Mouse (Mus musculus): ENCODE results near the gene Cry2.

The Cry2 gene

DNA sequence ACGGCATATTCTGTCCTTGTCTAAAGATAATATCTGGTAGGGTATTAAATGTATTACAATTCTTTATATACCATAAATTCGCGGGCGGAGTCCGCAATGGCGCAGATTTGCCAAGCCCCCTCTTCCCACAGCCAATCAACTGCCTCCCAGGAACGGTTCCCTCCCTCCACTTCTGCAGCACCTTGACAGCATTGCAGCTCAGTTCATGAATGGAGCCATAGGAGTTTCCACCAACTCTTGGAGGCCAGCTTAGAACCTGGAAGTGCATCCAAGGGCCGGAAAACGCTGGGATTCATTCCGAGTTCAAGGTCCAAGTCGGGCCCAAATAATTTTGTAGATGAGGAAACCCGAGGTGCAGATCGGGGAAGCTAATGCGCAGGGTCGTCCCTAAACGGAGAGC is 59.3 kb downstream of the Cry2 start, which contains the start of the genes Pex16 and Large2:
Gene Pex16 (plus strand): TSS at position 163 of the 400 bp plus-strand sequence.
Gene Large2 (minus strand): TSS at position 356 of the 400 bp plus-strand sequence.
- in situ Hi-C loops (cut with MboI, MseI), result loop anchor here (5.0 to 10.0 kb wide), 2 partner anchors 58 to 60 kb away; partner anchors contain the start of gene Cry2 (in 2 of the 2)

DNA sequence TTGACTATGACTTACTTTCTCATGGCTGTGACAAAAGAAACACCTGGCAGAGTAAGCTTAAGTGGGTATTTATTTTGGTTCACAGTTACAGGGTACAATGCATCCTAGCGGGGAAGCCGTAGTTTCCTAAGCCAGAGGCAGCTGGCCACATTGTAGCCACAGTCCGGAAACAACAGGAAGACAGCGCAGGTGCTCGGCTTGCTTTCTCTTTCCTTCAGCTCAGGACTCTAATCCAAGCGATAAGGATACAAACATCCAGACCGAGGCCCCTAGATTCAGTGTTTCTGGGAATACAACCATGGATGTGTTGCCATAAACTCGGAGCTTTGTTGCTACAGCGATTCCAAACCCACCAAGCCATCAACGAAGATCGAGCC is 60.4 kb downstream of the Cry2 start:
- in situ Hi-C loops (cut with MboI, MseI), result loop anchor here (5.0 to 10.0 kb wide), 2 partner anchors 59 to 61 kb away; partner anchors contain the start of gene Cry2 (in 2 of the 2)

DNA sequence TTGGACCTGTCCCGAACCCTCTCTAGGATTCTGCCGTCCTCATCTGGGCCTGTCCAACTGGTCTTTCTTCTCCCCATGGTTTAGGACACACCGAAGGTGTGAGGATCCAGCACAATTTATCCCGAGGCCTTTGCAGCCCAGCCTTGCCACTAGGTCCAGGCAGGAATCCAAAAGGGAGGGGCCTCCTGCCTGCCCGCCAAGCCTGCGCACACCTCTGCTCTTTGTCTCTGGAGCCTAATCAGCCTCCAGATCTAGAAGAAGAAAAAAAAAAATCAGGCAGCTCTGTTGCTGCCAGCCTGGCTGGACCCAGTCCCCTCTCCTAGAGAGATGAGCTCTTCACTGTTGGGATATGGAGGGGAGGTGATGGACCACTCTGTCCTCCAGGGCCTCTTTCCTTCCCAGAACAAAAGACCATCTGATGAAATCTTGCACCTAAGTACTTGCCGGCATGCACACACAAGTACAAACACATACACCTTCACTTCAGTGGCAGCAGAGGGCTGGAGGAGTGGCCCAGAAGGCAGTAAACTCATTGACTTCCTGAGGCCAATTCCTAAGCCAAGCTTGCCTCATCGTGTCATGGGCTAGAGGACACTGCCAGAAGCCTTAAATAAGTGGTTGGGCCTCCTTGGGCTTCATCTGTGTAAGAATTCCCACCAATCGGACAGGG is 60.9 kb downstream of the Cry2 start:
- in situ Hi-C loops (cut with MboI, MseI), result loop anchor here (5.0 to 10.0 kb wide), 2 partner anchors 59 to 62 kb away; partner anchors contain the start of gene Cry2 (in 2 of the 2)

DNA sequence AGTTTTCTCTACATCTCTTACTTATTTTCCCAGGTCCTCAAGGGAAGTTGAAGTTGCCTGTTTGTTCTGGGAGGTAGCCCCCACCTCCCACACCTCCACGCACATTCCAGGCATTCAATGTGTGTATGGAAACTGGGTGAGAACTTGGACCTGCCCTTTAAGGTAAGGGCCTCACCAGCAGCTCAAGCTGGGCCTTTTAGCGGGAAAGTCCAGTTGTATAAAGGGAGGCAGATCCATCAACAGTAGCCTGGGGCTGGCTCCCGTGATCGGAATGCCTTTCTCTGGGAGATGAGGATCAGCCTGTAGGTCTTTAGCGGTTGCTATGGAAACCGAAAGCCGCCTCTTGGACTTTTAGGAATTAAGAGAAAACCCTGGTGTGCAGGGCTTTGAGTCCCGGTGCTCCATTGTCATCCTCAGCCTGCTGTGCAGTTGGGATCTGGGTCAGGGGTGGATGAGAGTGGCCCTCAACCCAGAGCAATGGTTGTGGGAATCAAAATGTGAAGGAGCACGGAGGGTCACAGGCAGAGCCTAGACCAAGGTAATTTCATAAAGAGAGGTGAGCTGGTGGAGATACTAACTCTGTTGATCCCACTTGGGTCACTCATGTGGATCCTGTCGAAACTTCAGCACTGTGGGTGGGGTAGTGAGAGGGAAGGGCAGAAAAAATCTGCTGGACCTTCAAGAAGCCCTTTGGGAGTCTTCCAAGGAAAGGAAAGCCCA is 61.7 kb downstream of the Cry2 start:
- in situ Hi-C loops (cut with MboI, MseI), result loop anchor here (5.0 to 10.0 kb wide), 2 partner anchors 60 to 63 kb away; partner anchors contain the start of gene Cry2 (in 2 of the 2)

- in situ Hi-C loops (cut with MboI, MseI), result loop anchor here (5.0 to 10.0 kb wide), 2 partner anchors 61 to 64 kb away; partner anchors contain the start of gene Cry2 (in 2 of the 2)
Observed at GRCm38 (mm10) chr2:92370821-92371805, 62.7 kb downstream of the Cry2 start.

GRCm38 (mm10) chr2:92370375-92370774 is 63.5 kb downstream of the Cry2 start:
- in situ Hi-C loops (cut with MboI, MseI), result loop anchor here (5.0 to 10.0 kb wide), 2 partner anchors 62 to 64 kb away; partner anchors contain the start of gene Cry2 (in 2 of the 2)

- in situ Hi-C loops (cut with MboI, MseI), result no loop called here
Observed at GRCm38 (mm10) chr2:92367383-92368029, 66.3 kb downstream of the Cry2 start.

- in situ Hi-C loops (cut with MboI, MseI), result no loop called here
Observed at GRCm38 (mm10) chr2:92365568-92365967, 68.3 kb downstream of the Cry2 start.

DNA sequence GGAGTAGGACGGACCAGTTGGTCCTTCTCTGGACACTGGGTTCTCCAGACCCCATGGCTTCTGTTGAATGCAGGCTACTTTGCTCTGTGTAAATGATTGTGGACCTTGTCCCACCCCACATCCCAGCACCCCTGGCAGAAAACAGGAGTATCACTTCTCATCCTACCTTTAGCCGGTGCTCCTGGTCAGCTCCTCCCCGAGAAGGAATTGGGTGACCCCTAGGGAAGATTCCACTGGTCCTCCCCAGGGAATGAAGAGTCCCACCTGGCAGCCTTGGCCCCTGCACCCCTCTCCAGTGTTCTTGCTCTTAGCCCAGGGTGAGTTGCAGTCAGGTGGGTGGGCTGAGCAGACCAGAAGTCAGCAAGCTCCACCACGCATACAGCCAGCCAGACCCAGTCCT is 69.8 kb downstream of the Cry2 start:
- in situ Hi-C loops (cut with MboI, MseI), result no loop called here

GRCm38 (mm10) chr2:92362571-92363228 is 71.1 kb downstream of the Cry2 start:
- in situ Hi-C loops (cut with MboI, MseI), result no loop called here

DNA sequence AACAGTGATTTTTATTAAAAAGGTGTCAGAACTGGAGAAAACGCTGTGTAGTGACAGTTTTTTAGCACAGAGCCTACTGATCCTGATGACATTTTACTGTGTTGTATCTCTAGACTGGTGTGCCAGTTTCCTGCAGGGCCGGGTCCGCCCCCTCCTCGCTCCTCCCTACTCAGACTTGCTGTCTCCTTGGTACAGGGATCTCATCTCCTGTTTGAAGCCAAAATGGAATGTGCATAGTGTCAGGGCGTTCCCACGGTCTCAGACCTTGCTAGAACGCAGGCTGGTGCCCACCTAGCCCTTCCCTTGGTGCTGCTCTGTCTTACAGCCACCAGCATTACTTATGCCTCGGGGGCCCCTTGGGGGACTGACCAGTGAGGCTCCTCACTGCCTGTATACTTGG is 72.0 kb downstream of the Cry2 start:
- in situ Hi-C loops (cut with MboI, MseI), result no loop called here

DNA sequence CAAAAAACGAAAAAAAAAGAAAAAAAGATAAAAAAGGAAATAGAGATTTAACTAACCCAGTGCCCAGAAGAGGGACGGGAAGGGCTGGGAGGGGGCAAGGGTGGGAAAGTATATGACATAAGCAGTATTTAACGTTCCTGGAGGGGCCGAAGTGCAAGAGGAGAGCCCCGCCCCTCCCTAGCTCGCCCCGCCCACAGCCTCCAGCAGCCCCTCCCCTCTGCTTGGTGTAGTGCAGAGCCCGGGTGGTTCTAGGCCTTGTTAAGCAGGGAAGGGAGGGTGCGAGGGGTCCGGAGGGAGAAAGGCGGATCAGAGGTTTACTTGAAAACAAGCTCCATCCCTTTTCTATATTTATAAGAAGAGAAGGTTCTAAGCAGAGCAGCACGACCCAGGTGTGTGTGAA is 73.0 kb downstream of the Cry2 start:
- in situ Hi-C loops (cut with MboI, MseI), result no loop called here

GRCm38 (mm10) chr2:92360186-92360823 is 73.5 kb downstream of the Cry2 start:
- in situ Hi-C loops (cut with MboI, MseI), result no loop called here

- in situ Hi-C loops (cut with MboI, MseI), result no loop called here
Observed at GRCm38 (mm10) chr2:92359301-92359700, 74.5 kb downstream of the Cry2 start.

- in situ Hi-C loops (cut with MboI, MseI), result no loop called here
Observed at GRCm38 (mm10) chr2:92354224-92354623, 79.6 kb downstream of the Cry2 start.

All from T-helper 17 cell (primary cell).